Mouse (Mus musculus): ENCODE results near the gene Gm10409.
"Not testable (repeated sequence)": the region's sequence is repeated elsewhere in the genome, so short reads cannot be mapped to it uniquely, and the experiment has no call there.

The Gm10409 gene

GRCm38 (mm10) chr14:3412314-3412713, at the start of gene Gm10409:
TSS of gene Gm10409 (plus strand) at chr14:3412614.
- not testable (repeated sequence) for DNase-seq (ENCODE audit: low read depth, low spot score)

- DNase-seq (ENCODE audit: low read depth, low spot score): not testable (repeated sequence)
Measured at GRCm38 (mm10) chr14:3394793-3395192, 17.6 kb upstream of the Gm10409 start, which contains the start of gene Gm10413. TSS of gene Gm10413 (plus strand) at chr14:3395093.

- not testable (repeated sequence) for DNase-seq (ENCODE audit: low read depth, low spot score)
Measured at GRCm38 (mm10) chr14:3427803-3428202, 15.4 kb downstream of the Gm10409 start, which contains the start of gene Gm3005. TSS of gene Gm3005 (plus strand) at chr14:3428103.

- not testable (repeated sequence) for DNase-seq (ENCODE audit: low read depth, low spot score)
Measured at GRCm38 (mm10) chr14:3449079-3449478, 36.7 kb downstream of the Gm10409 start, which contains the start of gene Gm10408. TSS of gene Gm10408 (plus strand) at chr14:3449379.

Data from brain, adult 2 months (tissue).